Mouse (Mus musculus) embryo, embryonic 11.5 days (tissue): ENCODE measurements around the gene Gabpa.

Experiments
- DNase-seq: peaks from one replicate; pipeline ENCODE4 v3.0.0-alpha.2; 2012; ENCODE audit warnings: low read depth, low spot score

The Gabpa gene

DNA sequence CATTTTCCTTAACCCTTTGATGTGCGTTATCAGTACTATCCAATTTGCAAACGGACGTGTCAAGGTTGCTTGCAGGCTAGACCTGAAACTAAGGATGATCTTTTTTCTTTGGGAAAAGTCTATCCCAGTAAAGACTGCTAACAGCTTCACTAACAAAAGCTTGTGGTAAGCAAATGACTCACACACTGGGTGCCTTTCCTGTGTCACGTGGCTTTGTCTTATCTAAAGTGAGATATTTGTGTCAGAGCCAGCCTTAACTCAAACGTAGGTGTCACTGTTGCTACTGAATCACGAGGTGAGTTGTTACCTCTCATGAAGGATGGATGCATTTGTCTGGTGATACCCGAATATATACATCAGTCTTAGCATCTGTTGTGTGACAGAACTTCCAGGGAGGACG, 29.9 kb downstream of the Gabpa start:
- DNase-seq, result no peak

GRCm38 (mm10) chr16:84873805-84874204, 39.1 kb downstream of the Gabpa start:
- no peak for DNase-seq

DNA sequence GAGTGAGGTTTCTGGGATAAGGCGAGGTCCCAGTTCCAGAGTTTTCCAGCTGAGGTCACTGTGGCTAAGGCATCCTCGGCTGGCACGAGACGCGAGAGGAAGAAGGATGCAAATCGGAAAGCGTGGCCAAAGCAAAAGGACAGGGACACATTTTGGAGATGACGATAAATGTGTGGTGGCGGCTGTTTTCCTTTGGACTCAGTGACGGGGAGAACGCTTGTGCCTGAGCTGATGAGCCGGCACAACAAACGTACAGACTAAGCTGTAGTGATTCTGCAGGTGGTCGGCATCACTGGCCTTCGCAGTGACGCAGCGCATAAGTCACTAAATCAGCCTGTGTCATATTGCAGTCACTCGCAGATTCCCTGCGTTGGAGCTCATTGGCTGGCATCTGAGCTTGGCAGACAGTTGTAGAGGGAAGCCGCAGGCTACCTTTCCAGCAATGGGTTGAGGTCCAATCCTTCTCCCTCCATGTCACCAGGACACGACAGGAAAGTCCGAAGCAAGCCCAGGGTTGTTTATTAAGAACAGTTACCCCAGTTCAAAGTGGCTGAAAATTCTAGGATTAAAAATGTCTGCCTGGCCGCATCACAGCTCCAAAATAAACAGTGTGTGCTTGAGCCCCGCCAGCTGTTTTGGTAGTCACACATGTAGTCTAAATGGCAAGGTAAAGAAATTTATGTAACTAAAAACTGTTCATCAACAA, 40.4 kb downstream of the Gabpa start:
- no peak for DNase-seq

DNA sequence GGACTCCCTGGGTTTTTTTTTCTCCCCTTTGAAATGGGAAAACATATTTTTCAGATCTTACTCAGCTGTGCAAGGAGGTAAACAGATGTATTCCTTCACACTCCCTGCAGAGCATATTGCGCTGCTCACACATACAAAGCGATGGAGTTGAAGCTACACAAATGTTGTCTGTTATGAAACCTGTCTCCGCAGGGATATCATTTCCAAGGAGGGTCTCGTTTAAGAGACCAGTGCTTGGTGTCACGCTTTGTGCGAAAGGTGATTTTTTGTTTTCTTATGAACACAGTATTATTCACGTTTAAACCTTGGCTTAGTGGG, 41.0 kb downstream of the Gabpa start:
- no peak for DNase-seq

DNA sequence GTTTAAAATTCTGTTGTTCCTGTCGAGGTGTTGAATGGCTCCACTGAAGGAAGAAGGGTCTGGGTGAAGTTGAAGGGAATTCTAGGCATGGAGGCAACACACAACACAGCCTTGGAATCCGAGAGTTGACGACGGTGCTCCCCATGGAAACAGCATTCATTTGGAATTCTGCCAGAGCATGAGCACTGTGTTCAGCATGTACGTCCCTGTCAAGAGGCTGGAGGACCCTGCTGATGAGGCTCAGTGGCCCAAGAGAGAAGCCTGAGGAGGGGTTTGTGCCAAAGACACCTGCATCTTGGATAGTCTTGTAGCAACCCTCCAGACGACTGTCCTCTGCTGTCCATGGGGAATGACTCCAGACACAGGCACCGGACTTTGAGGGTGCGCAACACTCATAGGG, 41.4 kb downstream of the Gabpa start:
- DNase-seq, result no peak

DNA sequence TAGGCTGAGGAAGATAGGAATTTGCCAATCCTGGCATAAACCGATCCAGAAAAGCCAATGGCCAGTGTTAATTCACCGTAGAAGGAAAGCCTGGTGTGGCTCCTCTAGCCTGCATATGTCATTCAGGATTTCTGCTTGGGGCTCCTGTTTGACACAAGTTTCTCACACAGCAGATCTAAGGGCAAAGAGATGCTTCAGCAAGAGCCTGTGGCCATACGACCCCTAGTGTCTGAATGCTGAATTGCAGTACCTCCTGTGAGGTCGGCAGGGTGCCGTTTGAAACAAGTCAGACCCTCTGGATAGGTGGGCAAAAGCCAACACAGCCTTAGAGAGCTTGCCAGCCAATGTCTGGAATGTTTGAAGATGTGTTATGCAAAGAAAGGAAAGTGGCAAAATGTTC, 44.4 kb downstream of the Gabpa start:
- DNase-seq, result peak; percentile 55

DNA sequence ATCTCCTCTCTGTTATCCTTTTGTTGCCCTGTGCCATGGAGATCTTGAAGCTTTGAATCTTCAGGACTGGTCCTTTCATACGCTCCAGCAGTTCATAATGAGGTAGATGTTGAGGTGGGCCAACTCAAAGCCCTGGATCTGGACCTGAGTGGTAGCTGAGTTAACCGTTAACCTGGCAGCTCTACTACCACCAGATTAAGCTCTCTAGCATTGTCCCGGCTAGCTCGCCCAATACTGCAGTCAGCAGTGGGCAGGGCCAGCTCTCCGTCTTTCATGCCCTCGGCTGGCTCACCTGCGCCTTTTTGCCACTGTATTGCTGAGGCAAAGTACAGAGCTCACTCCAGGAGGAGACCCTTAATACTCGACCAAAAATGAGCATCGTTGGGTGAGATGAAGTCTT, 46.4 kb downstream of the Gabpa start:
- no peak for DNase-seq

DNA sequence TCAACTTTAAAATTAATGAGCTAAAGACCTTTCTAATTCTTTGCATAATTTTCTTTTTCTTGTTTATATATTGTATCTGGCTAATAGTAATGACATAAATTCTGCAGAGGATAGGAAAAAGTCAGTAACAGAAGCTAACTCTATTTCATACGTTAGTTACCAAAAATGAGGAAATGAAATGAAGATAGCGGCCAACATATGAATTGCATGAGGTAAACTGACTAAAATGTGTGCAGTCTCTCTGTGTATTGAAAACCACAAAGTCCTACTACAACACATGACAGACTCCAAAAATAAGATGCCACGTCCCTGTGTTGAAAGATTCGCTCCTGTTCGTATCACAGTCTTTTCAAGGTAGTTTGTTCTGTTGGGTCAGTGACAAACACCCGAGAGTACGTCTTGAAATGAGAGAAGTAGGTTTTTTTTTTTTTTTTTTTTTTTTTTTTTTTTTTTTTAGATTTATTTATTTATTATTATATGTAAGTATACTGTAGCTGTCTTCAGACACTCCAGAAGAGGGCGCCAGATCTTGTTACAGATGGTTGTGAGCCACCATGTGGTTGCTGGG, 47.1 kb downstream of the Gabpa start:
- no peak for DNase-seq

- no peak for DNase-seq
Observed at GRCm38 (mm10) chr16:84884572-84884971, 49.8 kb downstream of the Gabpa start.

GRCm38 (mm10) chr16:84902995-84903394, 68.3 kb downstream of the Gabpa start:
- no peak for DNase-seq

- no peak for DNase-seq
Observed at GRCm38 (mm10) chr16:84911477-84912165, 76.9 kb downstream of the Gabpa start.
